Mouse (Mus musculus) embryonic facial prominence, embryonic 12.5 days (tissue): ENCODE measurements around the gene Sh3bgrl2. TPM values are rescaled to one million over a fixed set of nuclear protein-coding genes. Genes with fewer than 3 reads are reported as not detected.

Experiments
- ATAC-seq: fragments of 200-750 bp; cut with Nextera tagmentation; 2 replicates; pipeline ENCODE4 v1.8.0; 2017; ENCODE audit not compliant: insufficient number of reproducible peaks, insufficient read depth, low FRiP score, low TSS enrichment
- H3K27ac ChIP-seq: fragments of 300-500 bp; sonication (generic); 2 replicates; pipeline ENCODE4 v1.5.1; 2016; ENCODE audit warnings: mild to moderate bottlenecking
- H3K27me3 ChIP-seq: fragments of 300-500 bp; sonication (generic); 2 replicates; pipeline ENCODE4 v1.6.1; 2016; ENCODE audit warnings: mild to moderate bottlenecking, moderate library complexity
- H3K36me3 ChIP-seq: fragments of 300-500 bp; sonication (generic); 2 replicates; pipeline ENCODE4 v1.6.1; 2016; ENCODE audit warnings: mild to moderate bottlenecking
- H3K4me1 ChIP-seq: fragments of 300-500 bp; sonication (generic); 2 replicates; pipeline ENCODE4 v1.6.1; 2016
- H3K4me2 ChIP-seq: fragments of 300-500 bp; sonication (generic); replicated peaks from 2 replicates; pipeline ENCODE4 v1.6.1; 2016; ENCODE audit warnings: mild to moderate bottlenecking, moderate library complexity
- H3K4me3 ChIP-seq: fragments of 300-500 bp; sonication (generic); 2 replicates; pipeline ENCODE4 v1.5.1; 2016; ENCODE audit warnings: mild to moderate bottlenecking
- H3K9ac ChIP-seq: fragments of 300-500 bp; sonication (generic); 2 replicates; pipeline ENCODE4 v1.6.1; 2016; ENCODE audit warnings: mild to moderate bottlenecking, moderate library complexity
- H3K9me3 ChIP-seq: fragments of 300-500 bp; sonication (generic); 2 replicates; pipeline ENCODE4 v1.6.1; 2016; ENCODE audit warnings: mild to moderate bottlenecking, moderate library complexity
- WGBS: fragments of 180-500 bp; shearing (Covaris S2); methylation state at CpG from one replicate; pipeline ENCODE4 v1.1.7; 2016; 5-methylcytosine and 5-hydroxymethylcytosine counted together
- polyA plus RNA-seq: library from polyadenylated mRNA; unstranded; fragments of >200 nt; fragmentation: Nextera tagmentation; extraction: Ambion mirVana; gene quantifications from 2 replicates; pipeline ENCODE4 v1.2.1, GENCODE M21; 2016

Sh3bgrl2 gene
- polyA plus RNA-seq, 1 experiment from 2014 or later, result 12.3 TPM

DNA sequence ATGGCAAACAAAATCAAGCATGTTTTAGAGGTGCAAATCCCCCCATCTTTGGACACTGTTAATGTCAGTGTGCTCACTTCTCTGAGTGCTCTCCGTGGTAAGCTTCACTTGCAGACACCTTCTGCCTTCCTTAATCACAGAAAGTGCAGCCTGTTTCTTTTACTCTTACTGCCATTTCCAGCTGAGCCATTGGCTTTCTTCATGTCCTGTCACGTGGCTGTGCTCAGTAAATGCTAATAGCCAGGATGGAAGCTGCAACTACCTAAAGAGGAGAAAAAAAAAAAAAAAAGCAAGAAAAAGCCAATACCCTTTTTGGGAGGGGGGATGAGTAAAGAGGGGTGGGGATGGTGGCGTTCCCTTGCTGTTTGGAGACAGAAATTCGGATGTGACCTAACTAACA is 95.7 kb downstream of the Sh3bgrl2 start:
- WGBS, result 59% methylated on average over 4 of the region's 4 CpGs
- no peak overlapping the region for H3K4me2 ChIP-seq
- no peaks in the 10 kb centered on the region for H3K27me3 ChIP-seq
- H3K36me3 ChIP-seq, result no peaks in the 10 kb centered on the region
- no peaks in the 10 kb centered on the region for H3K9me3 ChIP-seq
- H3K27ac ChIP-seq, result no peak overlapping the region
- no peak overlapping the region for H3K4me3 ChIP-seq
- H3K4me1 ChIP-seq, result no peaks in the 10 kb centered on the region; the same call in 1 of the 2 replicates
- ATAC-seq, result no peak
- H3K9ac ChIP-seq, result no peak overlapping the region

DNA sequence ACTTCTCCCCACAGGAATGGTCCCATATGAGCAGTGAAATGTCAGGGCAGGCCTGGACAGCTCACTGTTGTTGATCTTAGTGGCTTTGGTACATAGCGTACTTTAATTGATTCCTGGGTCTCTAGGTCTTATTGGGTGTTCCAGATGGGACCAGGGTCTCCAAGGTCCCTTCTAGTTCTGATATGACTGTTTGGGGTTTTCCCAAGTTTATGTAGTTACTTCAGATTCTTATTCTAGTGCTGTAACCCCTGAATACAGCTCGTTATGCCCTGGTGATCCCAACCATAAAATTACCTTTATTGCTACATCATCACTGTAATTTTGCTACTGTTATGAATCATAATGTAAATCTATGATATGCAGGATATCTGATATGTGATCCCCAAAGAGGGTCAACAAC is 98.1 kb downstream of the Sh3bgrl2 start:
- H3K27me3 ChIP-seq, result no peaks in the 10 kb centered on the region
- H3K4me3 ChIP-seq, result no peak overlapping the region
- no peaks in the 10 kb centered on the region; the same call in 1 of the 2 replicates for H3K4me1 ChIP-seq
- no peak for ATAC-seq
- no peaks in the 10 kb centered on the region for H3K9me3 ChIP-seq
- WGBS, result 78% methylated on average over 2 of the region's 2 CpGs
- no peaks in the 10 kb centered on the region for H3K36me3 ChIP-seq
- no peak overlapping the region for H3K4me2 ChIP-seq
- no peak overlapping the region for H3K9ac ChIP-seq
- no peak overlapping the region for H3K27ac ChIP-seq

DNA sequence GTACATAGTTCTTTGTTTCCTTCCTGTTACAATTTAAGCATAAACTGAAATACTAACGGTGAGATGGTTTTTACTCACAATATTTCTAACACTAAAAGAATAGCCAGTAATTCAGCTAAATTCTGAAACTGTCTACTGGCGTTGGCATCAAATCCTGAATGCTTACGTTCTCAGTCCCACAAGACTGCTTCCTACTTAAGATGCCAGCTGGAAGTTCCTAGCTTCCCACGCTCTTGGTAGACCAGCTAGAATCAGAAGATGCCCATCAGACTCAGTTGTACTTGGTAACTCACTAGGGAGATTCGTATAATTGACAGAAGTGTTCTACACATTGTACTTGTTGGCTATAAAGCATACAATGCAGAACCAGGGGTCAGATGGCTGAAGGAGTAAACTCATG is 98.6 kb downstream of the Sh3bgrl2 start:
- no peak for ATAC-seq
- H3K27ac ChIP-seq, result no peak overlapping the region
- no peaks in the 10 kb centered on the region for H3K27me3 ChIP-seq
- H3K9me3 ChIP-seq, result no peaks in the 10 kb centered on the region
- WGBS, result 91% methylated on average over 5 of the region's 5 CpGs
- H3K4me2 ChIP-seq, result no peak overlapping the region
- H3K36me3 ChIP-seq, result no peaks in the 10 kb centered on the region
- H3K9ac ChIP-seq, result no peak overlapping the region
- H3K4me3 ChIP-seq, result no peak overlapping the region
- no peaks in the 10 kb centered on the region; the same call in 1 of the 2 replicates for H3K4me1 ChIP-seq

DNA sequence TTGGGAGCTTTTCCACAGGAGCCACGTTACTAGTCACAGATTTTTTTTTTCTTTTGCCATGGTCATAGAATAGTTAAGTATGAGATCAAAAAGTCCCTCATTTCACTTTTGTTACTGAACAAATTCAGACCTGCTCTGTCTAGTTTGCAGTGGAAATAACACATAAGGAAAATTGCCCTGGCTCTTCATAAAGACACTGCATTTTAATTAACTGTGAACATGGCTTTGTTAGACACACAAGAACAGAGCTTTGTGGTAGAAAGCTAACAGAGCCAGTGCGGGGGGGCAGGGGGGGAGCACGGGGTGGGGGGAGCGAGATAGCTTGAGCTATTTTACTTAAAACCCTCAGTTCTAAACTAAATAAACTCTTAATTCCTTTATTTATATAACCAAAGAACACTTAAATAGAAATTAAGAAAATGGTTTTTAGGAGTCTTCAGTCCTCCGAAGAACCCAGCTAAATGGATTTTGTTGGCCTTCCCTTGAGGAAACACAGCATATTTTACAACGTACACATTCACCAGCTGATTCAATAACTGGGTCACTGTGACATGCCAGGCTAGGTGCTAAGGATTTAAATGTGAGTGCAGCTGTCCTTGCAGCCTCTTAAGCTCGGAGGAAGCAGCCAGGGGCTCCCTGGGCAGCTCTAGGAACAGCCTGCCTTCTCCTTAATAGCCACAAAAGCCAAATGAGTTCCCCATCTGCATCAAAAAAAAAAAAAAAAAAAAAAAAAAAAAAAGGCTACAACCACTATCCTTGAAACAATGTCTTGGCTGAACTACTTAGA is 100.0 kb downstream of the Sh3bgrl2 start:
- Histone ChIP-seq H3K27me3 (no peaks in the 10 kb centered on the region), H3K4me2 (no peak overlapping the region), H3K36me3 (no peaks in the 10 kb centered on the region), H3K9ac (no peak overlapping the region), H3K27ac (no peak overlapping the region), H3K4me3 (no peak overlapping the region), H3K4me1 (no peaks in the 10 kb centered on the region; the same call in 1 of the 2 replicates), H3K9me3 (no peaks in the 10 kb centered on the region)
- no peak for ATAC-seq
- WGBS, result 31% methylated on average over 7 of the region's 7 CpGs

DNA sequence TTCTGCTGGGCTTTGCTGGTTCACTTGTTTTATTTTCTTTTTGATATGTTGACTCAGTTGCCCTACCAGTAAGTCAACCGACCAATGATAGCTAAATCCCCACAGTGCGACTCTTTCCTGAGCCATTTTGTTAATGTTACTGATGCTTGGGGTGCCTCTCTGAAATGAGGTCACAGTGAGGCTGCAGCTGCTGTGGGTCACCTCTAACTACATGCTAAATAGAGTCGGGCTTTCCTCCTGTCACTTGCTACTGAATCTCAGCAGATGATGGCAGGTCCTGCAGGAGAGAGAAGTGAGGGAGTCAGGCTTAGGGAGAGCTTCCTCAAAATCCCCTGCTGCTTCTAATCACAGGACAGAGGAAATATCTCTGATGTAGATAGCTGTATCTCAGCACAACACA is 100.6 kb downstream of the Sh3bgrl2 start:
- ATAC-seq, result no peak

DNA sequence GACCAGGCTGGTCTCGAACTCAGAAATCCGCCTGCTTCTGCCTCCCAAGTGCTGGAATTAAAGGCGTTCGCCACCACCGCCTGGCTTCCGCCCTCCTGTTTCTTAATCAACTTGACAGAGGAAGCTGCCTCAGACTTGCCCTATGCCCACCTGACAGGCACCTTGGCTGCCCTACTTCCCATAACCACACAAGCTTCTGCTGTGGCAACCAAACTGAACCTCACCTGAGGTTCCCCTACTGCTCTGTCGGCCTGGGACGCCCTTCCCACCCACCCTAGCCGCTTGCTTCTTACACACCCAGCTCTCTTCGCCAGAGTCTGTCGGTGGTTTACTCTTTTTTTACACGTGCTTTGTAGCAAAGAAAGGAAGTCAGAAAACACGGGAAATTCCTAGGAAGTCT is 103.9 kb downstream of the Sh3bgrl2 start:
- H3K9ac ChIP-seq, result no peak overlapping the region
- 80% methylated on average over 13 of the region's 13 CpGs for WGBS
- H3K4me2 ChIP-seq, result no peak overlapping the region
- H3K4me3 ChIP-seq, result no peak overlapping the region
- 0 out of 2 replicates have a peak, but pooled peaks cover 3% of the 10 kb centered on the region for H3K4me1 ChIP-seq
- no peak overlapping the region for H3K27ac ChIP-seq
- H3K9me3 ChIP-seq, result no peaks in the 10 kb centered on the region
- no peak for ATAC-seq
- H3K27me3 ChIP-seq, result no peaks in the 10 kb centered on the region
- no peaks in the 10 kb centered on the region for H3K36me3 ChIP-seq

More for the DNA sequence above, 100.6 kb downstream of the Sh3bgrl2 start:
- no peak overlapping the region for H3K27ac ChIP-seq
- H3K9me3 ChIP-seq, result no peaks in the 10 kb centered on the region
- no peaks in the 10 kb centered on the region for H3K27me3 ChIP-seq
- H3K9ac ChIP-seq, result no peak overlapping the region
- H3K36me3 ChIP-seq, result no peaks in the 10 kb centered on the region
- no peak overlapping the region for H3K4me3 ChIP-seq
- 21% methylated on average over 3 of the region's 3 CpGs for WGBS
- H3K4me2 ChIP-seq, result no peak overlapping the region
- no peaks in the 10 kb centered on the region for H3K4me1 ChIP-seq

DNA sequence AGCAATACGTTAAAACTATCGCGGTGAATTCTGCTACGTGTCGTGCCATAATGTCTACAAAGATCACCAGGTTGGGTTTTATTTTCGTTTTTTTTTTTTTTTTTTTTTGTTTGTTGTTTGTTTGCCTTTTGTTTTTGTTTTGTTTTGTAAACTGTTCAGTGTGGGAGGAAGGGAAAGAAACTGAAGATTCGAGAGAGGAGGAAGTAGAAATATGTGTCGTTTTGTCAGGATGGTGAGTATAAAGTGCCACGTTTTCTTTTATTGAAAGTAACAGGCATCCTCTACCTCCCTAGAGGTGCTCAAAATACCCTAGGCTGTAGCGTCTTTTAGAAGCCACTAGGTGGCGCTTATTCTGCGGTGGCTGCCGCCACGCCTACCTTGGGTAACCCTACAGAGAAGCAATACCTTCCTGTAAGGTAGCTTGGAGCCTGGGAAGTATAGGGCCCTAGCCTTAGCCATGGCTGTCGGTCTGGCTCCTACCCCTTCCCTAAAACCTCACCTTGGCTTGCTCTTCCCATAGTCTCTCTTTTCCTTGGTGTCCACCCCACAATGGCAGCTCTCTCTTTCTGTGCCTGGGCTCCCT is 104.6 kb downstream of the Sh3bgrl2 start:
- H3K36me3 ChIP-seq, result no peaks in the 10 kb centered on the region

DNA sequence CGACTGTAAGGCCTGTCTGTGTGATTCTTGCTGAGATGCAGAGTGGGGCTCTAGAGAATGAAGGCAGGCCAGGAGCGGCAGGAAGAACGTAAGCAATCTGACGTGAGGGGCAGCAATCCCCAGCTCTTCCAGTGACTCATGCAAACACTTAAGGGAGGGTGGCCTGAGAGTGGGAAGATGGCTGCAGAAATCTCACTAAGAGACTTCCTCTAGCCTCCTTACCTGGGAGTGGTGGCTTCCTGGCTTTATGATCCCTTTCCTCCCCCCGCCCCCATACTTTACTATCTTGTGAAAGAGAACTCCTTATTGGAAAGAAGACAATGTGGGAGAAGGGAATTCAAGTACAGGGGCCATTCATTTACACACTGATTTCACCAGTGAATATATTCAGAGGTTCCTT is 106.5 kb downstream of the Sh3bgrl2 start:
- Histone ChIP-seq H3K27me3 (no peaks in the 10 kb centered on the region), H3K4me2 (no peak overlapping the region), H3K9ac (no peak overlapping the region), H3K36me3 (no peaks in the 10 kb centered on the region), H3K4me1 (0 out of 2 replicates have a peak, but pooled peaks cover 7% of the 10 kb centered on the region), H3K27ac (no peak overlapping the region), H3K9me3 (no peaks in the 10 kb centered on the region), H3K4me3 (no peak overlapping the region)
- ATAC-seq, result no peak
- 62% methylated on average over 5 of the region's 5 CpGs for WGBS

More for the DNA sequence above, 104.6 kb downstream of the Sh3bgrl2 start:
- 30% methylated on average over 15 of the region's 15 CpGs for WGBS
- H3K27ac ChIP-seq, result no peak overlapping the region
- no peak overlapping the region for H3K4me2 ChIP-seq
- H3K4me3 ChIP-seq, result no peak overlapping the region
- no peak for ATAC-seq
- no peaks in the 10 kb centered on the region for H3K9me3 ChIP-seq
- H3K27me3 ChIP-seq, result no peaks in the 10 kb centered on the region
- 0 out of 2 replicates have a peak, but pooled peaks cover 7% of the 10 kb centered on the region for H3K4me1 ChIP-seq
- no peak overlapping the region for H3K9ac ChIP-seq

DNA sequence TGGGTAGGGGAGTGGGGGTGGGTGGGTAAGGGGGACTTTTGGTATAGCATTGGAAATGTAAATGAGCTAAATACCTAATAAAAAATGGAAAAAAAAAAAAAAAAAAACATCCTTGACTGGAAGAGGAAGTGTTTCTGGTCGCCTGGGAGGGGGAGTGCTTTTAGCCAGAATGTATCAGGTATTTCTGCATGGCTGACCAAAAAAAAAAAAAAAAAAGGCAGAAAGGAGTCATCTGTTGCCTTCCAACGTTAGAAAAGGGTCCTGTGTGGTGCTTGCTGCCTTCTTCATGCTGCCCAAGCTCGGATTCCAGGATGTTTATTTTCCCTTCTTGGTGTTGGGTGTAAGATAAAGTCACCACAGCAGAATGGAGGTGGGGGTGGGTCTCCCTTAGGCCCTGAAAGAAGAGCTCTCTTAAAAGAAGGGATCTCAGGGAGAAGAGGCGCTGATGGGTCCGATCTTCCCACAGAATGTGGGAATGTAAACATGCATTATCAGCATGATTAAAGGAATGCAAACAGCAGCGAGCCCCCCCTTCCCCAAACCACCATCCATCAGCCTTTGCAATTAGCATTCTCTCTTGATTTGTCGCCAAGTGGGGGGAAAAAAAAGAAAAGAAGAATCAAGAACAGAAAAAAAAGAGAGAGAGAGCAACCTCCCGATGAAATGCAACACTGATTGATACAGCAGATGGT is 109.0 kb downstream of the Sh3bgrl2 start:
- no peaks in the 10 kb centered on the region for H3K36me3 ChIP-seq
- H3K4me2 ChIP-seq, result 0 out of 2 replicates have a peak overlapping the region, but pooled peaks have one; percentile 9
- H3K9me3 ChIP-seq, result no peaks in the 10 kb centered on the region
- no peak overlapping the region for H3K4me3 ChIP-seq
- no peaks in the 10 kb centered on the region for H3K27me3 ChIP-seq
- no peak overlapping the region for H3K9ac ChIP-seq
- 22% methylated on average over 8 of the region's 8 CpGs for WGBS
- 0 out of 2 replicates have a peak, but pooled peaks cover 7% of the 10 kb centered on the region for H3K4me1 ChIP-seq
- H3K27ac ChIP-seq, result no peak overlapping the region
- no peak for ATAC-seq

DNA sequence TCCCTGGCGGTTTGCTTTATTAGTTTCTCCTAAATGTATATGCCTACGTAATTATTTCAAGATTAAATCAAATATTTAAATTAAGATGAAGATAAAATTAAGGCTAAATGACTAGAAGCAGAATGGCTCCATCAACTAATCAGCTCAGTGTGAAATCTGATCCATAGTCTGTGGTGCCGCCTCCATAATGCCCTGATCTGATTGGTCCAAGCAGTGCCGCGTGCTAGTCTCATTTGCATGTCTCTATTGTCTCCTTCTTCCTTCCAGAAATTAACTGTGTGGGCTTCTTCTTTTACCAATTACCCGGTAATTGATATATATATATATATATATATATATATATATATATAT is 109.5 kb downstream of the Sh3bgrl2 start:
- no peak for ATAC-seq
- 38% methylated on average over 6 of the region's 6 CpGs for WGBS
- 0 out of 2 replicates have a peak overlapping the region, but pooled peaks have one; percentile 9 for H3K4me2 ChIP-seq
- no peak overlapping the region for H3K27ac ChIP-seq
- H3K36me3 ChIP-seq, result no peaks in the 10 kb centered on the region
- 0 out of 2 replicates have a peak, but pooled peaks cover 7% of the 10 kb centered on the region for H3K4me1 ChIP-seq
- H3K9ac ChIP-seq, result no peak overlapping the region
- no peaks in the 10 kb centered on the region for H3K27me3 ChIP-seq
- H3K4me3 ChIP-seq, result no peak overlapping the region
- no peaks in the 10 kb centered on the region for H3K9me3 ChIP-seq

DNA sequence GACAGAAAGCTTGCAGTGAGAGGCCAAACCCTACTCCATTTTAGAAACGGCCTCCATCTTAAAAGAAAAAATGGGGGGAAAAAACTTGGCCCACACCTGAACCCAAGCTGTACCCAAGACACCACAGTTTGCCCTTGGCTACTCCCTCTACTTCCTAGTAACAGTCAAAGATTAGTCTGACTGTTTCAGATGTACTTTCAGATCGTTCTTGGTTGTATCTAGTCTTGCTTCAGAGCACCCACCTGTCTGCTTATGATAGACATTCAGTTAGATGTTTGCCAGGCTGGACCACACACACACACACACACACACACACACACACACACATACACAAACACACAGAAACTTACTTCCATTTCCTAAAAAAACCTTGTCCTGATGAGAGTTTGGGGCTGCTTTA is 111.0 kb downstream of the Sh3bgrl2 start:
- H3K9me3 ChIP-seq, result no peaks in the 10 kb centered on the region
- no peak overlapping the region for H3K27ac ChIP-seq
- H3K4me1 ChIP-seq, result 0 out of 2 replicates have a peak, but pooled peaks cover 7% of the 10 kb centered on the region
- ATAC-seq, result no peak
- no peak overlapping the region for H3K9ac ChIP-seq
- H3K4me2 ChIP-seq, result no peak overlapping the region
- H3K4me3 ChIP-seq, result no peak overlapping the region
- no peaks in the 10 kb centered on the region for H3K36me3 ChIP-seq
- no peaks in the 10 kb centered on the region for H3K27me3 ChIP-seq
- WGBS, result 87% methylated on average over 2 of the region's 2 CpGs
